Mouse (Mus musculus) lung, postnatal 10 days (tissue): ENCODE measurements at regions not wholly inside any gene's neighbourhood (a gene's known extent, or its start where the extent isn't known, plus 50 kb on each side); places are given as distances from the start of the nearest gene placed in this dataset.

ENCODE experiments used
- DNase-seq: peaks from one replicate; pipeline ENCODE4 v3.0.0; 2021

GRCm38 (mm10) chr13:34462206-34462807 is 117.3 kb upstream of the Slc22a23 start:
- DNase-seq: no peak

GRCm38 (mm10) chr13:34460969-34461368 is 116.0 kb upstream of the Slc22a23 start:
- DNase-seq: peak; percentile 3

- no peak for DNase-seq
These were observed 111.1 kb upstream of the Slc22a23 start for GRCm38 (mm10) chr13:34456051-34456450.

GRCm38 (mm10) chr13:34446806-34447205 is 101.8 kb upstream of the Slc22a23 start:
- DNase-seq: peak; percentile 22

- DNase-seq: no peak
These were observed 101.3 kb upstream of the Slc22a23 start for GRCm38 (mm10) chr13:34446327-34446726.

GRCm38 (mm10) chr13:34441347-34441746 is 96.4 kb upstream of the Slc22a23 start:
- no peak for DNase-seq

- DNase-seq: no peak
These were observed 82.5 kb upstream of the Slc22a23 start for GRCm38 (mm10) chr13:34427527-34427926.

- no peak for DNase-seq
These were observed 79.9 kb upstream of the Slc22a23 start for GRCm38 (mm10) chr13:34424921-34425320.

- no peak for DNase-seq
These were observed 76.7 kb upstream of the Slc22a23 start for GRCm38 (mm10) chr13:34421644-34422043.

- DNase-seq: no peak
These were observed 75.6 kb upstream of the Slc22a23 start for GRCm38 (mm10) chr13:34420341-34421156.

GRCm38 (mm10) chr13:34419061-34419460 is 74.1 kb upstream of the Slc22a23 start:
- no peak for DNase-seq

GRCm38 (mm10) chr13:34416603-34417002 is 71.6 kb upstream of the Slc22a23 start:
- DNase-seq: no peak

- no peak for DNase-seq
These were observed 69.6 kb upstream of the Slc22a23 start for GRCm38 (mm10) chr13:34414533-34414932.

GRCm38 (mm10) chr13:34408669-34409055 is 63.7 kb upstream of the Slc22a23 start:
- DNase-seq: no peak

- DNase-seq: peak; percentile 53
These were observed 63.2 kb upstream of the Slc22a23 start for GRCm38 (mm10) chr13:34408007-34408668.

- DNase-seq: no peak
These were observed 61.3 kb upstream of the Slc22a23 start for GRCm38 (mm10) chr13:34406291-34406690.

GRCm38 (mm10) chr13:34402631-34403030 is 57.6 kb upstream of the Slc22a23 start:
- no peak for DNase-seq

- DNase-seq: no peak
These were observed 56.0 kb upstream of the Slc22a23 start for GRCm38 (mm10) chr13:34401031-34401430.

GRCm38 (mm10) chr13:34398847-34399246 is 53.9 kb upstream of the Slc22a23 start:
- no peak for DNase-seq

- DNase-seq: peak; percentile 61
These were observed 53.2 kb upstream of the Slc22a23 start for GRCm38 (mm10) chr13:34398061-34398787.

- no peak for DNase-seq
These were observed 50.5 kb upstream of the Slc22a23 start for GRCm38 (mm10) chr13:34395504-34395903.

- no peak for DNase-seq
These were observed 50.0 kb upstream of the Slc22a23 start for GRCm38 (mm10) chr13:34395010-34395409.
